Mouse (Mus musculus) liver, embryonic 16.5 days (tissue): ENCODE results near the gene Gatb. TPM values are rescaled to one million over a fixed set of nuclear protein-coding genes. Genes with fewer than 3 reads are reported as not detected.
A peak's percentile ranks its signal among the peaks of the same experiment; 100 is the strongest.

Experiments
- ATAC-seq: fragments of 200-750 bp; cut with Nextera tagmentation; 2 replicates; pipeline ENCODE4 v1.8.0; 2017; ENCODE audit warnings: low read depth, mild to moderate bottlenecking, moderate number of reproducible peaks, moderate library complexity
- H3K27ac ChIP-seq: fragments of 300-500 bp; sonication (generic); 2 replicates; pipeline ENCODE4 v1.5.1; 2014; ENCODE audit warnings: mild to moderate bottlenecking, low read length
- H3K27me3 ChIP-seq: fragments of 300-500 bp; sonication (generic); 2 replicates; pipeline ENCODE4 v1.6.1; 2014; ENCODE audit warnings: low read depth, low read length, mixed read lengths; ENCODE audit not compliant: control insufficient read depth, insufficient read depth
- H3K36me3 ChIP-seq: fragments of 300-500 bp; sonication (generic); 2 replicates; pipeline ENCODE4 v1.6.1; 2014; ENCODE audit warnings: mild to moderate bottlenecking; ENCODE audit not compliant: control insufficient read depth, insufficient read depth
- H3K4me1 ChIP-seq: fragments of 300-500 bp; sonication (generic); 2 replicates; pipeline ENCODE4 v1.6.1; 2014; ENCODE audit warnings: low read depth, low read length, mixed read lengths; ENCODE audit not compliant: control insufficient read depth
- H3K4me2 ChIP-seq: fragments of 300-500 bp; sonication (generic); 2 replicates; pipeline ENCODE4 v1.6.1; 2014; ENCODE audit warnings: low read depth, low read length, mixed read lengths
- H3K4me3 ChIP-seq: fragments of 300-500 bp; sonication (generic); 2 replicates; pipeline ENCODE4 v1.5.1; 2014; ENCODE audit warnings: low read depth, mild to moderate bottlenecking, low read length
- H3K9ac ChIP-seq: fragments of 300-500 bp; sonication (generic); 2 replicates; pipeline ENCODE4 v1.6.1; 2014; ENCODE audit warnings: low read depth, low read length
- H3K9me3 ChIP-seq: fragments of 300-500 bp; sonication (generic); replicated peaks from 2 replicates; pipeline ENCODE4 v1.6.1; 2016; ENCODE audit warnings: low read length; ENCODE audit not compliant: control insufficient read depth
- WGBS: fragments of 180-500 bp; shearing (Covaris S2); extraction: QIAGEN DNeasy Blood & Tissue Kit; methylation state at CpG from one replicate; pipeline ENCODE4 v1.1.7; 2014; ENCODE audit not compliant: insufficient replicate concordance; 5-methylcytosine and 5-hydroxymethylcytosine counted together
- polyA plus RNA-seq: library from polyadenylated mRNA; unstranded; fragments of >200 nt; fragmentation: Nextera tagmentation; extraction: Ambion mirVana; gene quantifications from 2 replicates; pipeline ENCODE4 v1.2.1, GENCODE M21; 2015

Gatb gene
- polyA plus RNA-seq, result 16.4 and 16.9 TPM in 2 replicates

GRCm38 (mm10) chr3:85573864-85574830 is at the start of gene Gatb:
Gatb (plus strand) TSS chr3:85574119.
- Histone ChIP-seq H3K9ac (peak within 1 kb of the TSS; percentile 72), H3K9me3 (no peaks in the 10 kb centered on the region), H3K4me3 (peak within 1 kb of the TSS; percentile 81), H3K27ac (peak within 1 kb of the TSS; percentile 45; the same call in 1 of the 2 replicates), H3K4me2 (peak within 1 kb of the TSS; percentile 88), H3K36me3 (no peaks in the 10 kb centered on the region), H3K4me1 (peaks cover 3% of the 10 kb centered on the region), H3K27me3 (no peaks in the 10 kb centered on the region)
- ATAC-seq, result peak; percentile 100
- 1% methylated on average over 41 of the region's 41 CpGs for WGBS

- Histone ChIP-seq H3K36me3 (no peaks in the 10 kb centered on the region), H3K27me3 (no peaks in the 10 kb centered on the region), H3K27ac (no peak overlapping the region), H3K4me1 (no peaks in the 10 kb centered on the region), H3K9me3 (no peaks in the 10 kb centered on the region), H3K4me2 (no peak overlapping the region), H3K9ac (no peak overlapping the region), H3K4me3 (no peak overlapping the region)
- 65% methylated on average over 8 of the region's 8 CpGs for WGBS
- ATAC-seq, result no peak
Observed at GRCm38 (mm10) chr3:85530601-85531161, 43.2 kb upstream of the Gatb start.

DNA sequence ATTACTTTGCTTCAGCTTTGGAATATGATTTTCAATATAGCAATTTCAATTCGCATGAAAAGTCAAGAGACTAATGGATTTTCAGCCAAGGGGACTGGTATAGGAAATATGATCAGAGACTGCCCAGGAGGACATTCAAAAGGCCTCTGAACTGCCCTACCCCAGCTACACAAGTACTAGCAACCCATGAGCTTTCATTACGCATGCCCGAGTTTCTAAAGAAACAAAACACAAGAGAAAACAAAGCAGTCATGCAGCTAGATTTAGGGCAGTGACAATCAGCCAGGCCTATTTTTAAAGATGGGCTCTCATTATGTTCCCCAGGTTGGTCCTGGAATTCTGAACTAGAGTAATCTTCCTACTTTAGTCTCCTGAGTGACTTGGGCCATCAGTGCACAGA is 41.5 kb upstream of the Gatb start:
- Histone ChIP-seq H3K4me3 (no peak overlapping the region), H3K4me2 (no peak overlapping the region), H3K36me3 (no peaks in the 10 kb centered on the region), H3K9ac (no peak overlapping the region), H3K4me1 (no peaks in the 10 kb centered on the region), H3K27ac (no peak overlapping the region), H3K27me3 (no peaks in the 10 kb centered on the region), H3K9me3 (no peaks in the 10 kb centered on the region)
- ATAC-seq, result no peak
- 68% methylated on average over 3 of the region's 3 CpGs for WGBS

- Histone ChIP-seq H3K36me3 (no peaks in the 10 kb centered on the region), H3K4me1 (no peaks in the 10 kb centered on the region)
Observed at GRCm38 (mm10) chr3:85535042-85535441, 38.9 kb upstream of the Gatb start.

GRCm38 (mm10) chr3:85535621-85536520 is 38.0 kb upstream of the Gatb start:
- Histone ChIP-seq H3K27ac (no peak overlapping the region), H3K36me3 (no peaks in the 10 kb centered on the region), H3K4me2 (no peak overlapping the region), H3K9me3 (no peaks in the 10 kb centered on the region), H3K27me3 (no peaks in the 10 kb centered on the region), H3K4me1 (no peaks in the 10 kb centered on the region), H3K9ac (no peak overlapping the region), H3K4me3 (no peak overlapping the region)
- ATAC-seq, result no peak
- WGBS, result 61% methylated on average over 11 of the region's 11 CpGs

More at GRCm38 (mm10) chr3:85535042-85535441, 38.9 kb upstream of the Gatb start:
- Histone ChIP-seq H3K4me2 (no peak overlapping the region), H3K27ac (no peak overlapping the region), H3K27me3 (no peaks in the 10 kb centered on the region), H3K9me3 (no peaks in the 10 kb centered on the region), H3K9ac (no peak overlapping the region), H3K4me3 (no peak overlapping the region)
- WGBS, result 59% methylated on average over 3 of the region's 3 CpGs
- ATAC-seq, result no peak

GRCm38 (mm10) chr3:85542765-85543164 is 31.2 kb upstream of the Gatb start:
- ATAC-seq, result no peak
- 10% methylated on average over 3 of the region's 3 CpGs for WGBS
- Histone ChIP-seq H3K9me3 (no peaks in the 10 kb centered on the region), H3K4me2 (no peak overlapping the region), H3K27me3 (no peaks in the 10 kb centered on the region), H3K4me3 (no peak overlapping the region), H3K27ac (no peak overlapping the region), H3K4me1 (no peaks in the 10 kb centered on the region), H3K9ac (no peak overlapping the region), H3K36me3 (no peaks in the 10 kb centered on the region)

GRCm38 (mm10) chr3:85543652-85544051 is 30.3 kb upstream of the Gatb start:
- Histone ChIP-seq H3K4me3 (no peak overlapping the region), H3K4me1 (no peaks in the 10 kb centered on the region), H3K9ac (no peak overlapping the region), H3K9me3 (no peaks in the 10 kb centered on the region), H3K4me2 (no peak overlapping the region), H3K36me3 (no peaks in the 10 kb centered on the region), H3K27ac (no peak overlapping the region), H3K27me3 (no peaks in the 10 kb centered on the region)
- no peak for ATAC-seq
- 36% methylated on average over 2 of the region's 2 CpGs for WGBS

DNA sequence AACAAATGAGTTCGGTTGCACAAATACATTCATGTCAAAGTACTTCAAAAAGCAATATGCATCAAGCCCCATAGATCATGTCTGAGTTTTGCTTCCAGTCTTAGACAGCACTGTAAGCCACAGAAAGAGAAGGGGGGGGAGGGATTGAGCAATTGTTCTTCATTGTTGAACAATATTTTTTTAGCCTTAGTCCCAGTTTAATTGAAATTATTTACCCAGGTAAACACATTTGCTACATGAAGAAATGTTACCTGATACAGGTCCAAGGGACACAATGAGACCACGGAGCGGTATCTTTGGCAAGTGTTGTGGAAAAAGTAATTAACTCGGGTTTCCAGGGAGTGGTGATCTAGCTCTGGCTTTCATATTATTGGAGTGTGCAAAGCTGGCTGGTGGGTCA is 23.6 kb upstream of the Gatb start:
- Histone ChIP-seq H3K27me3 (no peaks in the 10 kb centered on the region), H3K9me3 (no peaks in the 10 kb centered on the region), H3K4me2 (no peak overlapping the region), H3K4me3 (no peak overlapping the region), H3K4me1 (no peaks in the 10 kb centered on the region), H3K9ac (no peak overlapping the region), H3K27ac (no peak overlapping the region), H3K36me3 (no peaks in the 10 kb centered on the region)
- WGBS, result 64% methylated on average over 4 of the region's 4 CpGs
- ATAC-seq, result no peak
